Mouse (Mus musculus): ENCODE measurements at regions not wholly inside any gene's neighbourhood (a gene's known extent, or its start where the extent isn't known, plus 50 kb on each side); places are given as distances from the start of the nearest gene placed in this dataset.

DNA sequence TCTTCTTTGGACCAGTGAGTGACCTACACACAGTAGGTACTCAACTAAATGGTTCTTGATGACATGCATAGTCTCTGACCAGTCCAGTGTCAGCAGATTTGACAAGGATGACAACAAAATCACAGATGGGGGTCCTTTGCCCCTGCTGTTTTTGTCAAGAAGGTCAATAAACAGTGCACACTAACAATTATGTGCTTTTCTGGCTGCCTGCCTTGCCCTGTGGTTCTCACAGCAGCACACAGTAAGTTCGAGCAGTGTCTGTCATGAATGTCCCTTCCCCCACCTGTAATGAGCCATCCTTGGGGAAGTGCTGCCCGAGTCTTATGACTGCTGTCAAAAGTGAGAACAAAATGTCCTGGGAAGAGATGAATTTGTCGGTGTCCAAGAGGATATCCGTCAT, 153.1 kb upstream of the Snx19 start:
- no peak for TF ChIP-seq ZNF384 (IDR thresholded peaks at IDR 0.05; ENCODE audit: low read depth, low read length)
- TF ChIP-seq MAFK (IDR thresholded peaks at IDR 0.05; ENCODE audit: insufficient read depth, low read depth, low read length), result no peak
- no peak for TF ChIP-seq CHD2 (IDR thresholded peaks at IDR 0.05; ENCODE audit: low read depth, low read length)
- no peak for TF ChIP-seq ZC3H11A (IDR thresholded peaks at IDR 0.05; ENCODE audit: borderline replicate concordance, low read depth, low read length)
- no peak for TF ChIP-seq HCFC1 (IDR thresholded peaks at IDR 0.05; ENCODE audit: borderline replicate concordance, insufficient read depth, low read length)
- DNase-seq (ENCODE audit: low read depth, low spot score), result no peak
- Histone ChIP-seq H3K4me1 (ENCODE audit: control insufficient read depth in 2 of 2, insufficient read depth in 2 of 2, low read length in 2 of 2, poor library complexity in 1 of 2) (no peaks in the 10 kb centered on the region), H3K27ac (ENCODE audit: insufficient read depth, low read depth, low read length, poor library complexity, severe bottlenecking) (no peak overlapping the region), H3K4me3 (ENCODE audit: insufficient read depth in 1 of 2, low read depth in 1 of 2, low read length in 2 of 2, poor library complexity in 1 of 2, severe bottlenecking in 1 of 2) (no peak overlapping the region), H3K9ac (ENCODE audit: insufficient read depth, low read depth, low read length, poor library complexity, severe bottlenecking) (no peak overlapping the region), H3K36me3 (ENCODE audit: control insufficient read depth, insufficient read depth, low read length, poor library complexity, severe bottlenecking) (no peaks in the 10 kb centered on the region), H3K9me3 (ENCODE audit: control insufficient read depth, insufficient read depth, low read depth, low read length) (no peaks in the 10 kb centered on the region)
- in situ Hi-C loops (cut with MboI; ENCODE audit: low sequenced_read_pairs in 2 of 2, unreplicated experiment in 2 of 2), result no loop called here

- in situ Hi-C loops (cut with MboI; ENCODE audit: low sequenced_read_pairs in 2 of 2, unreplicated experiment in 2 of 2), result loop anchor here in 1 of 2 experiments (25.0 kb wide), 1 partner anchor 616 kb away; no protein-coding TSS in a partner anchor
- no peak for DNase-seq (ENCODE audit: low read depth, low spot score)
- H3K9me3 ChIP-seq (ENCODE audit: control insufficient read depth, insufficient read depth, low read depth, low read length), result no peaks in the 10 kb centered on the region
- no peak overlapping the region for H3K9ac ChIP-seq (ENCODE audit: insufficient read depth, low read depth, low read length, poor library complexity, severe bottlenecking)
- TF ChIP-seq MAFK (IDR thresholded peaks at IDR 0.05; ENCODE audit: insufficient read depth, low read depth, low read length), result no peak
- no peak for TF ChIP-seq HCFC1 (IDR thresholded peaks at IDR 0.05; ENCODE audit: borderline replicate concordance, insufficient read depth, low read length)
- TF ChIP-seq ZC3H11A (IDR thresholded peaks at IDR 0.05; ENCODE audit: borderline replicate concordance, low read depth, low read length), result no peak
- no peak for TF ChIP-seq CHD2 (IDR thresholded peaks at IDR 0.05; ENCODE audit: low read depth, low read length)
- no peak for TF ChIP-seq ZNF384 (IDR thresholded peaks at IDR 0.05; ENCODE audit: low read depth, low read length)
- no peaks in the 10 kb centered on the region for H3K36me3 ChIP-seq (ENCODE audit: control insufficient read depth, insufficient read depth, low read length, poor library complexity, severe bottlenecking)
- H3K4me1 ChIP-seq (ENCODE audit: control insufficient read depth in 2 of 2, insufficient read depth in 2 of 2, low read length in 2 of 2, poor library complexity in 1 of 2), result no peaks in the 10 kb centered on the region
- H3K27ac ChIP-seq (ENCODE audit: insufficient read depth, low read depth, low read length, poor library complexity, severe bottlenecking), result no peak overlapping the region
- H3K4me3 ChIP-seq (ENCODE audit: insufficient read depth in 1 of 2, low read depth in 1 of 2, low read length in 2 of 2, poor library complexity in 1 of 2, severe bottlenecking in 1 of 2), result no peak overlapping the region
Measured at GRCm38 (mm10) chr9:30278231-30278630, 148.7 kb upstream of the Snx19 start.

GRCm38 (mm10) chr9:30283080-30283770, 143.7 kb upstream of the Snx19 start:
- H3K27ac ChIP-seq (ENCODE audit: insufficient read depth, low read depth, low read length, poor library complexity, severe bottlenecking), result no peak overlapping the region
- no peak overlapping the region for H3K4me3 ChIP-seq (ENCODE audit: insufficient read depth in 1 of 2, low read depth in 1 of 2, low read length in 2 of 2, poor library complexity in 1 of 2, severe bottlenecking in 1 of 2)
- TF ChIP-seq CHD2 (IDR thresholded peaks at IDR 0.05; ENCODE audit: low read depth, low read length), result no peak

DNA sequence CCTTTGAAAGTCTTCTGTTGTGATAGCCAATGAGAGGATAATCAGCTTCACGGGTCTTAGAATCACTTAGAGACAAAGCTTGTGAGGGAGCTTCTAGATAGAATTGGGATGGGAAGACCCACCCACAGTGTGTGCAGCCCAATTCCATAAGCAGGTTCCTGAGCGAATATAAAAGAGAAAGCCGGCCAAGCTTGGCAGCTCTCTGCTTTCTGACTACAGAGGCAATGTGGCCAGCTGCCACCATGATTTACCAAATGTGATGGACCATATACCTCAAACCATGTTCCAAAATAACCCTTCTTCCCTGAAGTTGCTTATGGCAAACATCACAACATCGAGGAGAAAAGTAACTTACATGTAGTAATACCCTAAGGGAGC, 143.1 kb upstream of the Snx19 start:
- no peak for DNase-seq (ENCODE audit: low read depth, low spot score)
- no peak overlapping the region for H3K27ac ChIP-seq (ENCODE audit: insufficient read depth, low read depth, low read length, poor library complexity, severe bottlenecking)

More at GRCm38 (mm10) chr9:30283080-30283770, 143.7 kb upstream of the Snx19 start:
- no peak overlapping the region for H3K9ac ChIP-seq (ENCODE audit: insufficient read depth, low read depth, low read length, poor library complexity, severe bottlenecking)
- H3K36me3 ChIP-seq (ENCODE audit: control insufficient read depth, insufficient read depth, low read length, poor library complexity, severe bottlenecking), result no peaks in the 10 kb centered on the region
- H3K9me3 ChIP-seq (ENCODE audit: control insufficient read depth, insufficient read depth, low read depth, low read length), result no peaks in the 10 kb centered on the region
- DNase-seq (ENCODE audit: low read depth, low spot score), result no peak
- peaks cover 0 to 5% of the 10 kb centered on the region in 2 experiments; a peak in 3 of 4 replicates for H3K4me1 ChIP-seq (ENCODE audit: control insufficient read depth in 2 of 2, insufficient read depth in 2 of 2, low read length in 2 of 2, poor library complexity in 1 of 2)
- in situ Hi-C loops (cut with MboI; ENCODE audit: low sequenced_read_pairs in 2 of 2, unreplicated experiment in 2 of 2), result loop anchor here in 1 of 2 experiments (25.0 kb wide), 1 partner anchor 621 kb away; no protein-coding TSS in a partner anchor

More for the DNA sequence above, 143.1 kb upstream of the Snx19 start:
- Histone ChIP-seq H3K9me3 (ENCODE audit: control insufficient read depth, insufficient read depth, low read depth, low read length) (no peaks in the 10 kb centered on the region), H3K36me3 (ENCODE audit: control insufficient read depth, insufficient read depth, low read length, poor library complexity, severe bottlenecking) (no peaks in the 10 kb centered on the region), H3K9ac (ENCODE audit: insufficient read depth, low read depth, low read length, poor library complexity, severe bottlenecking) (no peak overlapping the region), H3K4me1 (ENCODE audit: control insufficient read depth in 2 of 2, insufficient read depth in 2 of 2, low read length in 2 of 2, poor library complexity in 1 of 2) (peaks cover 0 to 5% of the 10 kb centered on the region in 2 experiments; a peak in 3 of 4 replicates), H3K4me3 (ENCODE audit: insufficient read depth in 1 of 2, low read depth in 1 of 2, low read length in 2 of 2, poor library complexity in 1 of 2, severe bottlenecking in 1 of 2) (no peak overlapping the region)
- no peak for TF ChIP-seq ZC3H11A (IDR thresholded peaks at IDR 0.05; ENCODE audit: borderline replicate concordance, low read depth, low read length)
- TF ChIP-seq ZNF384 (IDR thresholded peaks at IDR 0.05; ENCODE audit: low read depth, low read length), result no peak
- TF ChIP-seq MAFK (IDR thresholded peaks at IDR 0.05; ENCODE audit: insufficient read depth, low read depth, low read length), result no peak
- TF ChIP-seq HCFC1 (IDR thresholded peaks at IDR 0.05; ENCODE audit: borderline replicate concordance, insufficient read depth, low read length), result no peak
- no peak for TF ChIP-seq CHD2 (IDR thresholded peaks at IDR 0.05; ENCODE audit: low read depth, low read length)
- in situ Hi-C loops (cut with MboI; ENCODE audit: low sequenced_read_pairs in 2 of 2, unreplicated experiment in 2 of 2), result loop anchor here in 1 of 2 experiments (25.0 kb wide), 1 partner anchor 621 kb away; no protein-coding TSS in a partner anchor

Measured in ES-E14 (cell line).